Mouse (Mus musculus): ENCODE measurements around the gene Lce1a2. TPM values are rescaled to one million over a fixed set of nuclear protein-coding genes. Genes with fewer than 3 reads are reported as not detected.
"Not testable (repeated sequence)": the region's sequence is repeated elsewhere in the genome, so short reads cannot be mapped to it uniquely, and the experiment has no call there.

The Lce1a2 gene
- not detected in 2 replicates for polyA plus RNA-seq (2012)

DNA sequence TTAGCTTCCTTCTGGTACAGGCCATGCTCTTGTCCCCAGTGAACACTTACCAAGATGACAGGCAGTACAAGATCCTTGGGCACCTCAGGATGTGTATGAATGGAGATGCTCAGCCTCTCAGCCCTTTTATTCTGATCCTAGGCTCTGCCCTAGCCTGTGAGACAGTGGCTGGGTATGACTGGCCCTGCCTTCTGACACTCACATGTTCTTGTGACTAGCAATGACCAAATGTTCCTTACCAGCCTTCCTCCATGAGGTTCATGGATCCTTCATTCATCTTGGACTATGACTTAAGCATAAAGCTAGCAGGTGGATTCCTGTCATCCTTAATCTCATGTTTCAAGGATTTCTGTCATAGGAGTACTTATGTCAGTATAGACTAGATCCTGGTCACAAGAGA is at the start of gene Lce1a2:
TSS of gene Lce1a2 (minus strand) at position 101 of the 400 bp plus-strand sequence.
- Histone ChIP-seq H3K9me3 (ENCODE audit: control insufficient read depth, low read length) (no peaks in the 10 kb centered on the region), H3K4me3 (replicated peaks) (no peak within 1 kb of the TSS), H3K4me1 (ENCODE audit: control insufficient read depth) (no peaks in the 10 kb centered on the region), H3K27me3 (ENCODE audit: control insufficient read depth) (no peaks in the 10 kb centered on the region), H3K36me3 (ENCODE audit: control insufficient read depth) (no peaks in the 10 kb centered on the region)
- TF ChIP-seq TAL1 (IDR thresholded peaks at IDR 0.05; ENCODE audit: low read length) (no peak), GATA1 (IDR thresholded peaks at IDR 0.05; ENCODE audit: low read length) (no peak)

DNA sequence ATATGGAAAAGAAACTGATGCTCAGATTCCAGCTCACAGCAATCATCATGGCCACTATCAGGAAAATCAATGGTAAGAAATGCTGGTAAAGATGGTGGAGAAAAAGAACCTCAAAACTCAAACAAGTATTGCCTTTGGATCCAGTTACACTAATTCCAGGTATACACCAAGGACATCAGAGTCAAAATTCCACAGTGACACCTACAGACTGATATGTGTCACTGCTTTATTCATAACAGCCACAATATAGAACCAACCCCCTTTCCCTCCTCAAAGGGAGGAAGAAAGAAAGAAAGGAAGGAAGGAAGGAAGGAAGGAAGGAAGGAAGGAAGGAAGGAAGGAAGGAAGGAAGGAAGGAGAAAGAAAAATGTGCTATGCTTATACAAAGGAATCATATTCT is 45.0 kb upstream of the Lce1a2 start:
- no peak overlapping the region for H3K4me3 ChIP-seq (replicated peaks)
- no peaks in the 10 kb centered on the region for H3K36me3 ChIP-seq (ENCODE audit: control insufficient read depth)
- no peaks in the 10 kb centered on the region for H3K9me3 ChIP-seq (ENCODE audit: control insufficient read depth, low read length)
- no peaks in the 10 kb centered on the region for H3K4me1 ChIP-seq (ENCODE audit: control insufficient read depth)
- no peaks in the 10 kb centered on the region for H3K27me3 ChIP-seq (ENCODE audit: control insufficient read depth)
- TF ChIP-seq TAL1 (IDR thresholded peaks at IDR 0.05; ENCODE audit: low read length) (no peak), GATA1 (IDR thresholded peaks at IDR 0.05; ENCODE audit: low read length) (no peak)

DNA sequence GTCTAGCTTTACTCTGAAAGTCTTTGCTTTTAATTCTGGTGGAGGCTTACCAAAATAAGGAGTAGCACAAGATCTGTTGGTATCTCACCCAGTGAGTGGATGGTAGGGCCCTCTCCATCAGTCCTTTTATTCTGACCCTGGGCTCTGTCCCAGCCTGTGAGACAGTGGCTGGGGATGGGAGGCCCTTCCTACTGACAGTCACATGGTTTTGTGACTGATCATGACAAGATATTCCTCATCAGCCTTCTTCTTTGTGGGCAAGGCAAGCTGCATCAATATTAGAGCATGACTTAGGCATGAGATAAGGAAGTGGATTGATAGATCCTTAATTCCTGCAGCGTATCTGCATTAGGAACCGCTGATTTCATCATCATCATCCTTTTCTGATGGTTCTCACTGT is 38.9 kb upstream of the Lce1a2 start, which contains the start of gene Lce1e:
TSS of gene Lce1e (minus strand) at position 101 of the 400 bp plus-strand sequence.
- Histone ChIP-seq H3K27me3 (ENCODE audit: control insufficient read depth) (no peaks in the 10 kb centered on the region), H3K4me3 (replicated peaks) (no peak within 1 kb of the TSS), H3K36me3 (ENCODE audit: control insufficient read depth) (no peaks in the 10 kb centered on the region), H3K4me1 (ENCODE audit: control insufficient read depth) (no peaks in the 10 kb centered on the region), H3K9me3 (ENCODE audit: control insufficient read depth, low read length) (no peaks in the 10 kb centered on the region)
- TF ChIP-seq GATA1 (IDR thresholded peaks at IDR 0.05; ENCODE audit: low read length) (no peak), TAL1 (IDR thresholded peaks at IDR 0.05; ENCODE audit: low read length) (no peak)

DNA sequence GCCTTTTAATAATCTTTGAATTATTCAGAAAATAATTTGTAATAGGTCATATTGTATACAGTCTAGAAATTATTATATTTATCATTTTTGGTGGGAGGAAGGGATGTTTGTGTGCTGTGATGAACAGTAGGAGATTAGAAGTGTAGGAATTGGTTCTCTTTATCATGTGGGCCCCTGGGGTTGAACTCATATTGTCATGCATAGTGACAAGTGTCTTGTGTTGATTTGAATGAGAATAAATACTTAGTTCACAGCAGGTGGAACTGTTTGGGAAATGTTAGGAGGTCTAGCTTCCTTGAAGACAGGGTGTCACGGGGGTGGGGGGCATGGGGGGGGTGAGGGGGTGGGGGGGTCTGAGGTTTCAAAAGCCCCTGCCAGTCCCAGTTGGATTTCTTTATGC is 24.5 kb upstream of the Lce1a2 start:
- H3K27me3 ChIP-seq (ENCODE audit: control insufficient read depth): no peaks in the 10 kb centered on the region
- TF ChIP-seq GATA1 (IDR thresholded peaks at IDR 0.05; ENCODE audit: low read length) (no peak), TAL1 (IDR thresholded peaks at IDR 0.05; ENCODE audit: low read length) (no peak)
- no peaks in the 10 kb centered on the region for H3K9me3 ChIP-seq (ENCODE audit: control insufficient read depth, low read length)
- no peaks in the 10 kb centered on the region for H3K4me1 ChIP-seq (ENCODE audit: control insufficient read depth)
- no peaks in the 10 kb centered on the region for H3K36me3 ChIP-seq (ENCODE audit: control insufficient read depth)
- H3K4me3 ChIP-seq (replicated peaks): no peak overlapping the region

DNA sequence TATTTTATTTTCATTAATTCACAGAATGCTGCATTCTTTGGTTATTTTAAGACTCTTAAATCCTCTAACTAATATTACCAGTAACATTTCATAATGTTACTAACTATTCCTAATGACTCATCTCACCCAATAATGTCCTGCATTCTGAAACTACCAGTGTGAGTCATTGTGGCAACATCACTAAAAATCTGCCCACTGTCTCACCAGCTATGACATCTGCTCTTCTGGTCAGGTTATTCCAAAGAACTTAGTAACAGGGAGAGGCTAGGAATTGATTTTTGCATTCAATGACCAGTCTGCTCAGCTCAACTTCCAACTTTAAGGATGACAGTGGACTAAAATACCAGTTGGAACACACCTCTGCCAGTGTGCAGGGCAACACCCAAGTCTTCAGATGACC is 21.6 kb upstream of the Lce1a2 start:
- TF ChIP-seq GATA1 (IDR thresholded peaks at IDR 0.05; ENCODE audit: low read length) (no peak), TAL1 (IDR thresholded peaks at IDR 0.05; ENCODE audit: low read length) (no peak)
- no peaks in the 10 kb centered on the region for H3K4me1 ChIP-seq (ENCODE audit: control insufficient read depth)

DNA sequence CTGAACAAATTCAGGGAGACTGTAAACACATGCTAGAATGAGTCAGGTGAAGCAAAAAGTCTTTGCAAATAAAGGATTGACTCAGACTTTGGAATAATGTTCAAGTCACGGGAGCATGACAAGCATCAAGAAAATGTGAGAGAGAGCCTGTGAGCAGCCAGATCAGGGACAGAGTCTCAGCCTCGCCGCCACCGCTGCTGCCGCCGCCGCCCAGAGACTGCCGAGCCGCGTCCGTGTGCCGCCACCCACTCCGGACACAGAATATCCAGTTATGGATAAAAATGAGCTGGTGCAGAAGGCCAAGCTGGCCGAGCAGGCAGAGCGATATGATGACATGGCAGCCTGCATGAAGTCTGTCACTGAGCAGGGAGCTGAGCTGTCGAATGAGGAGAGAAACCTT is 19.0 kb upstream of the Lce1a2 start:
- H3K4me1 ChIP-seq (ENCODE audit: control insufficient read depth); H3K4me3 ChIP-seq (replicated peaks); H3K9me3 ChIP-seq (ENCODE audit: control insufficient read depth, low read length); H3K27me3 ChIP-seq (ENCODE audit: control insufficient read depth); H3K36me3 ChIP-seq (ENCODE audit: control insufficient read depth): not testable (repeated sequence)

More for the DNA sequence above, 21.6 kb upstream of the Lce1a2 start:
- Histone ChIP-seq H3K4me3 (replicated peaks) (no peak overlapping the region), H3K27me3 (ENCODE audit: control insufficient read depth) (no peaks in the 10 kb centered on the region), H3K36me3 (ENCODE audit: control insufficient read depth) (no peaks in the 10 kb centered on the region), H3K9me3 (ENCODE audit: control insufficient read depth, low read length) (no peaks in the 10 kb centered on the region)

DNA sequence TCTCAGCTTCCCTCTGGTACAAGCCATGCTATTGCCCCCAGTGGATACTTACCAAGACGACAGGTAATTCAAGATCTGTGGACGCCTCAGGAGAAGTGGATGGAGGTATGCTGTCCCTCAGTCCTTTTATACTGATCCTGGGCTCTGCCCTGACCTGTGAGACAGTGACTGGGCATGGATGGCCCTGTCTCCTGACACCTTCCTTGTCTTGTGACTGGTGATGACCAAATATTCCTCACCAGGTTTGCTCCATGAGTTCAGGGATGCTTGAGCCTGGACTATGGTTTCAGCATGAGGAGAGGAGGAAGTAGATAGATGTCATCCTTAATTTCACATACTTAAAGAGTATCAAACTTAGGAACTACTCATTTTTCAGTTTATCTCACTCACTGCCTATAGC is 17.0 kb upstream of the Lce1a2 start, which contains the start of gene Lce1d:
TSS of gene Lce1d (minus strand) at position 101 of the 400 bp plus-strand sequence.
- TF ChIP-seq TAL1 (IDR thresholded peaks at IDR 0.05; ENCODE audit: low read length) (no peak), GATA1 (IDR thresholded peaks at IDR 0.05; ENCODE audit: low read length) (no peak)

DNA sequence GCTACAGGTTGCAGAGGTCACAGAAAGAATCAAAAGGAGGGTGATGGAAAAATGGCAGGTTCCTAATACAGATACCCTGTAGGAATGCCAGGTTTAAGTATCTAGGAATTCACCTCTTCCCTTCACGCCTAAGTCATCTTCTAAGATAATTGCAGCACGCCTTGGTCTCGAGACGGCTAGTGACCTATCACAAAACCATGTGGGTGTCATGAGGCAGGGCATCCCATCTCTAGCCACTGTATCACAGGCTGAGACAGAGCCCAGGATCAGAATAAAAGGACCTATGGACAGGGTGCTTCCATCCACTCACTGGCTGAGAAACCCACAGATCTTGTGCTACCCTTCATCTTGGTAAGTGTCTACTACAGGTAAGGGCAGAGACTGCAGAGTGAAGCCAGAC is 8.8 kb upstream of the Lce1a2 start, which contains the start of gene Lce1c:
TSS of gene Lce1c (plus strand) at position 301 of the 400 bp plus-strand sequence.
- TF ChIP-seq GATA1 (IDR thresholded peaks at IDR 0.05; ENCODE audit: low read length): no peak
- TF ChIP-seq TAL1 (IDR thresholded peaks at IDR 0.05; ENCODE audit: low read length): no peak
- Histone ChIP-seq H3K4me3 (replicated peaks) (no peak within 1 kb of the TSS), H3K9me3 (ENCODE audit: control insufficient read depth, low read length) (no peaks in the 10 kb centered on the region)

More for the DNA sequence above, 17.0 kb upstream of the Lce1a2 start, which contains the start of gene Lce1d:
- Histone ChIP-seq H3K9me3 (ENCODE audit: control insufficient read depth, low read length) (no peaks in the 10 kb centered on the region), H3K27me3 (ENCODE audit: control insufficient read depth) (no peaks in the 10 kb centered on the region), H3K4me3 (replicated peaks) (no peak within 1 kb of the TSS), H3K36me3 (ENCODE audit: control insufficient read depth) (no peaks in the 10 kb centered on the region), H3K4me1 (ENCODE audit: control insufficient read depth) (no peaks in the 10 kb centered on the region)

DNA sequence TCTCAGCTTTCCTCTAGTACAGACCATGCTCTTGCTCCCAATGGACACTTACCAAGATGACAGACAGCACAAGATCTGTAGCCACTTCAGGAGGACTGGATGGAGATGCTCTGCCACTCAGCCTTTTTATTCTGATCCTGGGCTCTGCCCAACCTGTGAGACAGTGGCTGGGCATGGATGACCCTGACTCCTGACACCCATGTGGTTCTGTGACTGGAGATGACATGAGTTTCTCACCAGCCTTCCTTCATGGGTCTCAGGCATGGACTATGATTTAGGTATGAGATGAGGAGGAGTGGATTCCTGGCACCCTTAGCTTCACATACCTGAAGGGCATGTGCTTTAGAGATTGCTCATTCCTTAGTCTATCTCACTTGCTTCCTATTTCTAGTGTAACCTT is 13.3 kb downstream of the Lce1a2 start, which contains the start of gene Lce1b:
TSS of gene Lce1b (minus strand) at position 101 of the 400 bp plus-strand sequence.
- Histone ChIP-seq H3K36me3 (ENCODE audit: control insufficient read depth) (no peaks in the 10 kb centered on the region), H3K4me1 (ENCODE audit: control insufficient read depth) (no peaks in the 10 kb centered on the region), H3K4me3 (replicated peaks) (no peak within 1 kb of the TSS), H3K27me3 (ENCODE audit: control insufficient read depth) (no peaks in the 10 kb centered on the region), H3K9me3 (ENCODE audit: control insufficient read depth, low read length) (no peaks in the 10 kb centered on the region)
- TF ChIP-seq TAL1 (IDR thresholded peaks at IDR 0.05; ENCODE audit: low read length) (no peak), GATA1 (IDR thresholded peaks at IDR 0.05; ENCODE audit: low read length) (no peak)

More for the DNA sequence above, 8.8 kb upstream of the Lce1a2 start, which contains the start of gene Lce1c:
- Histone ChIP-seq H3K4me1 (ENCODE audit: control insufficient read depth) (no peaks in the 10 kb centered on the region), H3K27me3 (ENCODE audit: control insufficient read depth) (no peaks in the 10 kb centered on the region), H3K36me3 (ENCODE audit: control insufficient read depth) (no peaks in the 10 kb centered on the region)

DNA sequence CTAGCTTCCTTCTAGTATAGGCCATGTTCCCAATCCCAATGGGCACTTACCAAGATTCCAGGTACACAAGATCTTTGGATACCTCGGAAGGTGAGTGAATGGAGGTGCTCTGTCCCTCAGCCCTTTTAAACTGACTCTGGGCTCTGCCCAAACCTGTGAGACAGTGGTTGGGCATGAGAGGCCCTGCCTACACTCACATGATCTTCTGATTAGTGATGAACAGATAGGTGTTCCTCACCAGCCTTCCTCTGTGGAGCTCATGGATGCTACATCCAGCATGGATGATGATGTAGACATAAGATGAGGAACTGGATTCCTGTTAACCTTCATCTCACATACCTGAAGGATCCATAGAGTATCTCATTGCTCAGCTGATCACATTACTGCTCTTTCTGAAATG is 21.9 kb downstream of the Lce1a2 start, which contains the start of gene Lce1a1:
TSS of gene Lce1a1 (minus strand) at position 101 of the 400 bp plus-strand sequence.
- Histone ChIP-seq H3K4me3 (replicated peaks) (no peak within 1 kb of the TSS), H3K9me3 (ENCODE audit: control insufficient read depth, low read length) (no peaks in the 10 kb centered on the region), H3K36me3 (ENCODE audit: control insufficient read depth) (no peaks in the 10 kb centered on the region), H3K4me1 (ENCODE audit: control insufficient read depth) (no peaks in the 10 kb centered on the region), H3K27me3 (ENCODE audit: control insufficient read depth) (no peaks in the 10 kb centered on the region)
- TF ChIP-seq GATA1 (IDR thresholded peaks at IDR 0.05; ENCODE audit: low read length) (no peak), TAL1 (IDR thresholded peaks at IDR 0.05; ENCODE audit: low read length) (no peak)
